22 mouse cellular contexts compared by ENCODE assay signal in genomic region chr11:116873987-116874386, GRCm38 (mm10). TPM values are rescaled to one million over a fixed set of nuclear protein-coding genes. Genes with fewer than 3 reads are reported as not detected.
DNase-seq lines count a peak whose midpoint lies in the region; ATAC-seq and TF ChIP-seq lines count a peak whose summit lies in the region.
"Had no signal": no experiment of that assay in that cellular context is flagged by ENCODE, and none has a peak within 500 bp of the region (broad histone marks: within the 10 kb centered on the region; RNA-seq: fewer than 3 reads in every experiment).

No protein-coding gene starts in this region.

- H3K27me3 ChIP-seq in limb, embryonic 15.5 days, result no peaks in the 10 kb centered on the region
- no peaks in the 10 kb centered on the region for H3K27me3 ChIP-seq in liver, embryonic 11.5 days (replicated peaks; ENCODE audit: control insufficient read depth, insufficient read depth, low read length)
- H3K27me3 ChIP-seq: liver, embryonic 12.5 days; lung, embryonic 15.5 days had no signal

- H3K4me3 ChIP-seq in layer of hippocampus, adult 2 months, result no peak overlapping the region
- H3K4me3 ChIP-seq in limb, embryonic 15.5 days, result no peak overlapping the region
- no peak overlapping the region for H3K4me3 ChIP-seq in liver, embryonic 11.5 days (ENCODE audit: low read depth, low read length)
- H3K4me3 ChIP-seq: heart, embryonic 10.5 days; liver, embryonic 12.5 days; lung, embryonic 15.5 days had no signal

- no peak for DNase-seq in frontal cortex, postnatal 10 days (ENCODE audit: low spot score in 2 of 2)
- peak; percentile 82 for DNase-seq in brain, adult 2 months (ENCODE audit: low read depth, low spot score)
- DNase-seq in layer of hippocampus, adult 2 months (ENCODE audit: low spot score in 2 of 2), result peak; percentile 70 to 72
- no peak for DNase-seq in liver, embryonic 11.5 days (ENCODE audit: low spot score)
- DNase-seq in lung, postnatal 10 days, result no peak
- no peak for DNase-seq in thymus, adult 18-20 months
- DNase-seq: adrenal gland, postnatal 14 days; cerebellum, postnatal 14 days; gastrocnemius, postnatal 25 days; heart, postnatal 36 days; kidney, adult 8-10 months; kidney, postnatal 4 days; thymus, postnatal 25 days had no signal

- TF ChIP-seq CTCF in layer of hippocampus, adult 2 months (conservative IDR thresholded peaks at IDR 0.05), result no peak

- no peak overlapping the region for H3K9ac ChIP-seq in limb, embryonic 15.5 days
- H3K9ac ChIP-seq in liver, embryonic 11.5 days (ENCODE audit: low read depth, low read length), result no peak overlapping the region
- H3K9ac ChIP-seq: liver, embryonic 12.5 days; lung, embryonic 15.5 days had no signal

- WGBS in limb, embryonic 15.5 days, result 65% methylated on average over 20 of the region's 20 CpGs
- WGBS in liver, embryonic 11.5 days, result 93% methylated on average over 20 of the region's 20 CpGs

- no peak overlapping the region for H3K4me2 ChIP-seq in limb, embryonic 15.5 days
- no peak overlapping the region for H3K4me2 ChIP-seq in liver, embryonic 11.5 days
- H3K4me2 ChIP-seq: liver, embryonic 12.5 days; lung, embryonic 15.5 days had no signal

- H3K27ac ChIP-seq in layer of hippocampus, adult 2 months, result 0 out of 2 replicates have a peak overlapping the region, but pooled peaks have one; percentile 25
- peak overlapping the region; percentile 18; the same call in 1 of the 2 replicates for H3K27ac ChIP-seq in limb, embryonic 15.5 days
- H3K27ac ChIP-seq in liver, embryonic 11.5 days (ENCODE audit: low read depth, low read length), result no peak overlapping the region
- H3K27ac ChIP-seq: heart, embryonic 10.5 days; hindbrain, postnatal 0 days; liver, embryonic 12.5 days; lung, embryonic 15.5 days had no signal

- peak; percentile 84 for ATAC-seq in frontal cortex, adult (ENCODE audit: low TSS enrichment)
- ATAC-seq in limb, embryonic 15.5 days (ENCODE audit: insufficient number of reproducible peaks, low FRiP score, low TSS enrichment, low read depth), result peak; percentile 21; the same call in 1 of the 2 replicates
- ATAC-seq in liver, embryonic 11.5 days (replicated peaks; ENCODE audit: low FRiP score), result no peak
- ATAC-seq: forebrain, embryonic 14.5 days; hindbrain, postnatal 0 days; liver, embryonic 12.5 days; midbrain, embryonic 16.5 days had no signal

- H3K4me1 ChIP-seq in limb, embryonic 15.5 days, result peaks cover 2% of the 10 kb centered on the region
- H3K4me1 ChIP-seq in liver, embryonic 11.5 days (replicated peaks; ENCODE audit: control insufficient read depth, insufficient read depth, low read length), result no peaks in the 10 kb centered on the region
- H3K4me1 ChIP-seq: liver, embryonic 12.5 days; lung, embryonic 15.5 days had no signal

- H3K9me3 ChIP-seq in limb, embryonic 15.5 days, result no peaks in the 10 kb centered on the region
- no peaks in the 10 kb centered on the region for H3K9me3 ChIP-seq in liver, embryonic 11.5 days (ENCODE audit: control insufficient read depth, low read length)
- H3K9me3 ChIP-seq: heart, embryonic 10.5 days; liver, embryonic 12.5 days; lung, embryonic 15.5 days had no signal

- peaks cover 53% of the 10 kb centered on the region for H3K36me3 ChIP-seq in limb, embryonic 15.5 days
- H3K36me3 ChIP-seq in liver, embryonic 11.5 days (ENCODE audit: control insufficient read depth, insufficient read depth, low read length), result peaks cover 3% of the 10 kb centered on the region; the same call in 1 of the 2 replicates

RNA-seq across cellular contexts. Expression of gene Srsf2, which starts 21.1 kb away (rescaled TPM):
- total RNA-seq in layer of hippocampus, adult 2 months (2021), result 100 to 1,000 TPM; 163 to 180 TPM
- polyA plus RNA-seq in limb, embryonic 15.5 days (2015; fragmentation: Nextera tagmentation; extraction: Ambion mirVana), result 596 and 658 TPM in 2 replicates
- polyA plus RNA-seq in liver, embryonic 11.5 days (2014; fragmentation: Nextera tagmentation; extraction: Ambion mirVana), result 931 and 939 TPM in 2 replicates

RNA-seq across cellular contexts. Expression of gene Mfsd11, which starts 21.7 kb away (rescaled TPM):
- total RNA-seq in layer of hippocampus, adult 2 months (2021), result 10 to 100 TPM; 41.0 to 41.6 TPM
- polyA plus RNA-seq in limb, embryonic 15.5 days (2015; fragmentation: Nextera tagmentation; extraction: Ambion mirVana), result 41.4 and 48.0 TPM in 2 replicates
- polyA plus RNA-seq in liver, embryonic 11.5 days (2014; fragmentation: Nextera tagmentation; extraction: Ambion mirVana), result 21.4 and 23.9 TPM in 2 replicates

RNA-seq across cellular contexts. Expression of gene Jmjd6, which starts 30.7 kb away (rescaled TPM):
- total RNA-seq in layer of hippocampus, adult 2 months (2021), result 10 to 100 TPM; 26.2 to 32.2 TPM
- polyA plus RNA-seq in limb, embryonic 15.5 days (2015; fragmentation: Nextera tagmentation; extraction: Ambion mirVana), result 83.4 and 86.0 TPM in 2 replicates
- 93.1 and 102 TPM in 2 replicates for polyA plus RNA-seq in liver, embryonic 11.5 days (2014; fragmentation: Nextera tagmentation; extraction: Ambion mirVana)

RNA-seq across cellular contexts. Expression of gene Mettl23, which starts 30.9 kb away (rescaled TPM):
- total RNA-seq in layer of hippocampus, adult 2 months (2021), result 10 to 100 TPM; 23.0 to 26.8 TPM
- 70.4 and 76.0 TPM in 2 replicates for polyA plus RNA-seq in limb, embryonic 15.5 days (2015; fragmentation: Nextera tagmentation; extraction: Ambion mirVana)
- 65.1 and 73.9 TPM in 2 replicates for polyA plus RNA-seq in liver, embryonic 11.5 days (2014; fragmentation: Nextera tagmentation; extraction: Ambion mirVana)

RNA-seq across cellular contexts. Expression of gene Mgat5b, which starts 44.7 kb away (rescaled TPM):
- 10 to 100 TPM; 51.0 to 51.2 TPM for total RNA-seq in layer of hippocampus, adult 2 months (2021)
- polyA plus RNA-seq in limb, embryonic 15.5 days (2015; fragmentation: Nextera tagmentation; extraction: Ambion mirVana), result 0.88 and 1.2 TPM in 2 replicates
- 0.27 and 0.39 TPM in 2 replicates for polyA plus RNA-seq in liver, embryonic 11.5 days (2014; fragmentation: Nextera tagmentation; extraction: Ambion mirVana)
- polyA plus RNA-seq: liver, embryonic 12.5 days; spleen, adult 2 months had no signal

Comparison
In these comparisons a context has a peak if more than half of its experiments do, and no peak if none do; other contexts are left out.
1. DNase-seq: peak in brain, adult 2 months (single experiment) and layer of hippocampus, adult 2 months (2 of 2); none in frontal cortex, postnatal 10 days (0 of 2), liver, embryonic 11.5 days (single experiment), lung, postnatal 10 days (single experiment) and thymus, adult 18-20 months (0 of 2).